Mouse (Mus musculus) stomach, postnatal 0 days (tissue): ENCODE measurements around the gene Gpam.

Source experiments
- CTCF ChIP-seq: IDR thresholded peaks from 2 replicates; pipeline ENCODE4 v1.5.1; 2016; ENCODE audit warnings: antibody characterized with exemption, low read depth, mild to moderate bottlenecking, moderate library complexity
- EP300 ChIP-seq: optimal IDR thresholded peaks from 2 replicates; pipeline ENCODE3; 2016; ENCODE audit warnings: antibody characterized with exemption

DNA sequence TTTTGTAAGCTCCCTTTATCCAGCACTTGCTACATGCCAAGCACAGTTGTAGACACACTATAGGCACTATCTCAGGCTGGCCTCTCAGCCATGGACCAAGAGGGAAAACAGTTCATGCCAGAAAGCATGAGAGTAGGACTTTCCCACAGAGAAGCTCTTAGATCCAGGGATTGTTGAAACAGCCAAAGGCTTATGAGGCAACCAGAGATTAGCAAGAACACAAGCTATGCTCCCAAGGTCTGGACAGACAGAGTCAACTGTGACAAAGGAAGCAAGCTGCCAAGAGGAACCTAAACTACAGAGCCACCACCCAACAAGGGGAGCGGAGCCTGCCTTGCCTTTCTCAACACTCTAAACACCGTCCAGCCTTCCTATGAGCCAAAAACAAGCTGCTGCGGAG, 21.1 kb downstream of the Gpam start:
- TF ChIP-seq CTCF = no peak
- no peak for TF ChIP-seq EP300
